Mouse (Mus musculus) C2C12 (cell line): ENCODE results near the gene Gpr162. TPM values are rescaled to one million over a fixed set of nuclear protein-coding genes. Genes with fewer than 3 reads are reported as not detected.
"Not testable (repeated sequence)": the region's sequence is repeated elsewhere in the genome, so short reads cannot be mapped to it uniquely, and the experiment has no call there.

Source experiments
- H3K27me3 ChIP-seq: one replicate; pipeline ENCODE4 v1.6.1; 2011; ENCODE audit not compliant: control insufficient read depth, insufficient read depth, insufficient read length
- H3K36me3 ChIP-seq: one replicate; pipeline ENCODE4 v1.6.1; 2011; ENCODE audit not compliant: control insufficient read depth, insufficient read depth
- H3K4me3 ChIP-seq: one replicate; pipeline ENCODE4 v1.5.1; 2011; ENCODE audit warnings: mild to moderate bottlenecking, control low read depth; ENCODE audit not compliant: poor library complexity, insufficient read depth, severe bottlenecking
- H3K79me2 ChIP-seq: one replicate; pipeline ENCODE4 v1.6.1; 2011; ENCODE audit not compliant: control insufficient read depth, insufficient read depth
- H3K79me3 ChIP-seq: one replicate; pipeline ENCODE4 v1.6.1; 2011; ENCODE audit warnings: low read depth, control low read depth
- H3ac ChIP-seq: one replicate; pipeline ENCODE3; 2011; ENCODE audit warnings: low read depth; ENCODE audit not compliant: control insufficient read depth, insufficient read length
- CEBPB ChIP-seq: IDR thresholded peaks from one replicate; pipeline ENCODE4 v1.6.1; 2011; ENCODE audit warnings: low read depth, mild to moderate bottlenecking, control low read depth, moderate library complexity
- CTCF ChIP-seq: IDR thresholded peaks from one replicate; pipeline ENCODE4 v1.5.1; 2011; ENCODE audit not compliant: control insufficient read depth, insufficient read depth, insufficient read length
- FOSL1 ChIP-seq: IDR thresholded peaks from one replicate; pipeline ENCODE4 v1.8.0; 2011; ENCODE audit warnings: mild to moderate bottlenecking, low read length; ENCODE audit not compliant: poor library complexity, insufficient read depth, severe bottlenecking
- MAX ChIP-seq: IDR thresholded peaks from one replicate; pipeline ENCODE4 v1.6.1; 2011; ENCODE audit warnings: mild to moderate bottlenecking, control low read depth
- MYOD1 ChIP-seq: IDR thresholded peaks from one replicate; pipeline ENCODE4 v1.6.1; 2011; ENCODE audit warnings: low read depth; ENCODE audit not compliant: control insufficient read depth, insufficient read length
- MYOG ChIP-seq: IDR thresholded peaks from one replicate; pipeline ENCODE4 v1.6.1; 2011; ENCODE audit not compliant: control insufficient read depth, insufficient read length; ENCODE audit errors: extremely low read depth
- USF1 ChIP-seq: IDR thresholded peaks from one replicate; pipeline ENCODE4 v1.6.1; 2011; ENCODE audit warnings: low read depth, mild to moderate bottlenecking, control low read depth, moderate library complexity
- polyA plus RNA-seq: library from polyadenylated mRNA; unstranded; fragments of >200 nt; fragmentation: generic; extraction: Trizol; gene quantifications from one replicate; pipeline ENCODE4 v1.2.1, GENCODE M21; 2012; ENCODE audit warnings: missing spikeins

Gene Gpr162
- polyA plus RNA-seq, 1 experiment, result 0.05 TPM

GRCm38 (mm10) chr6:124835531-124835930 lies 28.3 kb downstream of the Gpr162 start:
- TF ChIP-seq CTCF (no peak), FOSL1 (no peak), MYOD1 (no peak)
- H3ac ChIP-seq, result no peak overlapping the region
- H3K4me3 ChIP-seq, result no peak overlapping the region
- H3K27me3 ChIP-seq, result peaks cover 5% of the 10 kb centered on the region
- peaks cover 26% of the 10 kb centered on the region for H3K36me3 ChIP-seq
- peaks cover 8% of the 10 kb centered on the region for H3K79me3 ChIP-seq
- H3K79me2 ChIP-seq, result peaks cover 12% of the 10 kb centered on the region

DNA sequence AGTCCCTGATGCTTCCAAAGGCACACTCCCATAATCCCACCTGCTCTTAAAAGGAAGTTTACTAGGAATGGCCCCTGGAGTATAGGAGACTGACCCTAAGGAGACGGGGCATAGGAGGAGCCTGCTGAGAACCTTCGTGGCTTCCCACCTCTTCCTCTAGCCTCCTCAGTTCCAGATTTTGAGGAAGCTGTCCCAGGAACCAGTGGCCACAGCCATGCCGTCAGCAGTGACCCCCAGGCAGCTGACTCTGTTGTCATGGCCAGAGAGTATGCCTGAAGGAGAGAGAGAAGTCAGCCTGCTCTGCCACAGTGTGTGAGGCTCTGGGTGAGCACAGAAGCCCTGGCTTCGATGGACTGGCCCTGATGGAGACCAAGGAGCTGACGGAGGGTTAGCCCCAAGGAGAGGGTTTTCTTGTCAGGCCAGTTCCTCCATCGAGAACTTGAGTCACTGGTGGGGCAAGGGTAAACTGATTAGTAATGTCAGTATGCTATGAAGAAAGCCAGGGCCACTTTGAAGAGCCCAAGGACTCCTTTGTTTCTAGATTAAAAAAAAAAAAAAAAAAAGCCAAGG lies 29.2 kb downstream of the Gpr162 start:
- TF ChIP-seq FOSL1, result no peak
- no peak for TF ChIP-seq MYOG
- no peak for TF ChIP-seq CTCF
- TF ChIP-seq USF1, result no peak
- Histone ChIP-seq H3K4me3 (no peak overlapping the region), H3K79me3 (peaks cover 8% of the 10 kb centered on the region), H3K27me3 (peaks cover 5% of the 10 kb centered on the region), H3ac (no peak overlapping the region), H3K36me3 (peaks cover 26% of the 10 kb centered on the region), H3K79me2 (peaks cover 17% of the 10 kb centered on the region)

- Histone ChIP-seq H3K36me3 (peaks cover 37% of the 10 kb centered on the region), H3K4me3 (no peak overlapping the region), H3K79me3 (peaks cover 25% of the 10 kb centered on the region), H3K27me3 (no peaks in the 10 kb centered on the region), H3K79me2 (peaks cover 38% of the 10 kb centered on the region), H3ac (no peak overlapping the region)
- TF ChIP-seq MYOG (no peak), MAX (no peak), MYOD1 (no peak), CEBPB (no peak)
Observed at GRCm38 (mm10) chr6:124831649-124832048, 32.1 kb downstream of the Gpr162 start.

DNA sequence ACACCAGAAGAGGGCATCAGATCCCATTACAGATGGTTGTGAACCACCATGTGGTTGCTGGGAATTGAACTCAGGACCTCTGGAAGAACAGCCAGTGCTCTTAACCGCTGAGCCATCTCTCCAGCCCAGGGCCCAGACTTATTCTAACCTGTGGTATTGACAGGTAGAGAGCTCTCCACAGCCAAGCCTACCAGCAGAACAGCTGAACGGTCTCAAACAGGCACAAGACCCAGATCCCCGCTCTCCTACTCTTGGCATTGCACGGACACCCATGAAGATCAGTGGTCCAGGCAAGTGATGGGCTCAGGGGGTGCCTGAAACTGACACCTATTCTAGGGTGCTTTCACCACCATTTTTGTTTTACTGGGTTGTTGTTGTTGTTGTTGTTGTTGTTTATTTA lies 32.6 kb downstream of the Gpr162 start:
- H3K4me3 ChIP-seq, H3K27me3 ChIP-seq, H3ac ChIP-seq: not testable (repeated sequence)
- peaks cover 25% of the 10 kb centered on the region for H3K79me3 ChIP-seq
- H3K79me2 ChIP-seq, result peaks cover 42% of the 10 kb centered on the region
- peaks cover 38% of the 10 kb centered on the region for H3K36me3 ChIP-seq

DNA sequence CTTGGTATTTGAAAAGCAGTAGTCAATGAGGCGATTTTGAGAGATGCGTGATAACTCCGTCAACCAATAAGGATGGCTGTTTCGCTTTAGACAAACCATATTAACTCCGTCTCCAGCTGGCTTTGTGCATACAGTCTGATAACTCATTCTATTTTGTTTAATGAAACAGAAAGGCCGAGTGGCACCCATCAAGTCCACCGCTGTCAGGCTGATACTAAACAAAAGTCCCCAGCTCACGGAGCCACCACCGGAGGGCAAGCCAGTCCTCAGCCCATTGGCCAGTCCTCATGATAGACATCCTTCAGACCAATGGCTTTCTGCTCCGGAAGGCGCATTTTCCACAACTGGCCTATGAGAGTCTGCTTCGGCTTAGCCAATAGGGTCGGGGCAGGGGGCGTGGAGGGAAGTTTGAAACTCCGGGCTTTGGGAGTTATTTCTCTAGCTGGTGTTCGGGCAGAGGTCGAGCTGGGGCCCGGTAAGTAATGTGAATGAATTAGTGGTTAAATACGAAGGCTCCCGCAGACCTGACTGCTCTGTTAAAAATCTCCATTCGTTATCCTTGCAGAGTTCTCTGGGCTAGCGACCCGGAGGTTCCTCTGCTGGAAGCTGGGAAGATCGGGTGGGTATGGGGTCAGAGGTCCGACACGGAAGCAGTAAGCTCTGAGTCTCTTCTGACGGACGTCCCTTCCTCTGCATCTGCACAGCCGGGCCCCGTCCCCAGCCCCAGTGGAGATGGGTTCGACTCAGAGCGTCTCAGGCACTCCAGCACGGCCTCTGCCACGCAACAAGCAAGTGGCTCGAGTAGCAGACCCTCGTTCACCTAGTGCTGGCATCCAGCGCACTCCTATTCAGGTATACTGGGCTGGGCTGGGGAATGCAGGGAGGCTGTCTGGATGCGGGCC lies 33.7 kb downstream of the Gpr162 start:
- peaks cover 54% of the 10 kb centered on the region for H3K79me2 ChIP-seq
- peaks cover 49% of the 10 kb centered on the region for H3K36me3 ChIP-seq
- peaks cover 27% of the 10 kb centered on the region for H3K79me3 ChIP-seq
- TF ChIP-seq MYOD1 (no peak), CEBPB (no peak), MAX (no peak), FOSL1 (no peak), USF1 (no peak), CTCF (no peak), MYOG (no peak)
- no peaks in the 10 kb centered on the region for H3K27me3 ChIP-seq
- peak overlapping the region; percentile 75 for H3K4me3 ChIP-seq
- H3ac ChIP-seq, result peak overlapping the region; percentile 88
